Mouse (Mus musculus): ENCODE results near the gene Ankrd24.
"Not testable (repeated sequence)": the region's sequence is repeated elsewhere in the genome, so short reads cannot be mapped to it uniquely, and the experiment has no call there.

The Ankrd24 gene

DNA sequence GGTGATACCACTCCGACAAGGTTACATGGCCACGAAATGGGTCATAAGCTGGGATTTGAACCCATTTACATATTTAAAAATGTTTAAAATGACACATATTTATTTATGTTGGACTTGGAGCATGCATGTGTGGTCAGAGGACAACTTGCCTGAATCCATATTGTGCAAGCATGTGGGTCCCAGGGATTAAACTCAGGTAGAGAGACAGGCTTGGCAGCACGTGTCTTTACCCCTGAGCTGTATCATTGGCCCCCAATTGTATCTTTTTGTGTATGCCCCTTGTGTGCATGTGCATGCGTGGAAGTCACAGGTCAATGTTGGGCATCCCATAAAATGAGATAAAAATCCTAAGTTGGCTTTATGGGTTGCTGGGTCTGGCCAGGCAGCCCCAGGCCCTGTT is 17.1 kb downstream of the Ankrd24 start:
- DNase-seq = no peak

DNA sequence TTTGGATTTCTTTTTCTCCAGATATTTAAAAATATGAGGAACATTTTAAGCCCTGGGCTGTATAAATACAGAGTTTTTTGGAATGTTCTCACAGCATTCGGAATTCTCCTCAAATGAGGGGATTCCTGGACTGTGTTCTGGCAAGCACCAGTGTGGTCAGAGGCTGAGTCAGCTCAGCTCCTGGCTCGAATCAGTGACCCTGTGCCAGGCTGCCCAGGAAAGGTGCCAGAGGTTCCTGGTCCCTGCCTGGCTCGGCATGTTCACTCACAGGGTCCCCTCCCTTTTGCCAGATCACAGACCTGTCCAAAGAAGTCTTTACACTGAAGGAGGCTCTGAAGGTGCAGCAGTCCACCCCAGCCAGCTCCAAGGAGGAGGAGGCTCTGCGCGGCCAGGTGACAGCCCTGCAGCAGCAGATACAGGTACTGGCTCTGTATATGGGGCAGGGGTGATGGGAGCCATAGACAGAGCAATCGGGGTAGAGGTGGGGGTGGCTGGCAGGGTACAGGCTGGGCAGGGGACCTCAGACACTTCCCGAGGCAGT is 17.7 kb downstream of the Ankrd24 start:
- no peak for DNase-seq

DNA sequence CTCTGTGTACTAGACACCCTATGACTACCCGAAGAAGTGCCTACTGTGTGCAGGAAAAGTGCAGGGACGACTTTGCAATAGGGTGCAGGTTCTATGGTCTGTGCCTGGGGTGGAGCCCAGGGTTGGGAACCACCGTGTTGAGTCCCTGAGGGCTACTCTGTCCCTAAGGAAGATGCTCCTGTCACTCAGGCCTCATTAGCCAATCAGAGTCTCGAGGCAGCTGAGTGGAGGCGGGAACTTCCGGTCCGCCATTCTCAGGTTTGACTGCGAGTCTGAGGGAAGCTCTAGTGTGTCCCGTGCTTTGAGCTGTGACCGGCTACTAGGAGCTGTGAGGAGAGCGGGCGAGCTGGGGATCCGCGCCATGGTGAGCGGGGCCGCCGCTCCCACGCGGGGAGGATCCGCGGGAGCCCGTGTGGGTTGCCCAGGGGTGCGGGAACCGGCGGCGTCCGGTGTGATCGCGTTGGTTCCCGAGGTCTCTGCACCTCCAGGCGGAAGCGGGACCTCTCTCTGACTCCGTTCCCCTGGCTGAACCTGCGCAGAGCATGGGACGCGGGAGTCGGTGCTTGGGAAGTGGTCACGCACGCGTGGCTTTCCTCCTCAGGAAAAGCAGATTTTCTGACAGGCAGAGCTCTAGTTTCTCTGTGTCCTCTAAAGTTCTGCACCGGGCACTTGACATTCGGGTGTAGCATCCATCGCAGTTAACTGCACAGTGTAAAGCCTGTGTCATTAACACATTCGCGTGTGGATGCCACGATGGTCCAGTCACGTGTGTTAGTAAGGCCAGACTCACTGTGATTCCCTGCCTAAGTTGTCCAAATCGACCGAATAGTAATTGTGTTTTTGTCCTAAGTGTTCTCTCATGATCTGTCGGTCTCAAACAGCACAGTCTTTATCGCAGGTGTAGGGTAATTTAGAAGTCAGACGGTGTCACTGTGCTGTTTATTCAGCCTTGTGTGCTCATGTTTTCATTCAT is 20.7 kb downstream of the Ankrd24 start, which contains the start of gene Gm10778:
Gene Gm10778, plus strand, starts transcription at position 257 of the 973 bp plus-strand sequence.
- peak; percentile 86 for DNase-seq

- no peak for DNase-seq
These were observed 26.8 kb downstream of the Ankrd24 start for GRCm38 (mm10) chr10:81655178-81655577.

- DNase-seq = no peak
These were observed 27.8 kb downstream of the Ankrd24 start for GRCm38 (mm10) chr10:81656174-81656573.

DNA sequence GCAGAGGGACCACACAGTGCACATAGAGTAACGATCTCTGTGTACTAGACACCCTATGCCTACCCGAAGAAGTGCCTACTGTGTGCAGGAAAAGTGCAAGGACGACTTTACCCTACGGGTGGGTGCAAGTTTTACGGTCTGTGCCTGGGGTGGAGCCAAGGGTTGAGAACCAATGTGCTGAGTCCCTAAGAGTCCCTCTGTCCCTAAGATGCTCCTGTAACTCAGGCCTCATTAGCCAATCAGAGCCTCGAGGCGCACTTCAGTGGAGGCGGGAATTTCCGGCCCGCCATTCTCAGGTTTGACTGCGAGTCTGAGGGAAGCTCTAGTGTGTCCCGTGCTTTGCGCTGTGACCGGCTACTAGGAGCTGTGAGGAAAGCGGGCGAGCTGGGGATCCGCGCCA is 58.8 kb downstream of the Ankrd24 start:
- DNase-seq = not testable (repeated sequence)

Measured in thymus, postnatal 25 days (tissue).